Mouse (Mus musculus): ENCODE data around the gene Ccnyl1. TPM values are rescaled to one million over a fixed set of nuclear protein-coding genes. Genes with fewer than 3 reads are reported as not detected.
"Not testable (repeated sequence)": the region's sequence is repeated elsewhere in the genome, so short reads cannot be mapped to it uniquely, and the experiment has no call there.

The Ccnyl1 gene
- total RNA-seq (2021) = 10 to 100 TPM; 20.0 to 25.1 TPM
- long read RNA-seq, experiment 1, transcript Ccnyl1-201 (10 exons, 2,923 nt) = major isoform, 14 of 21 reads
- long read RNA-seq, experiment 1, partial matches to known transcripts = 0 of 21 reads
- long read RNA-seq, experiment 1, other reads (novel, unspliced or antisense) = 7 of 21 reads
- long read RNA-seq, experiment 2, transcript Ccnyl1-201 (10 exons, 2,923 nt) = major isoform, 10 of 15 reads
- long read RNA-seq, experiment 2, partial matches to known transcripts = 2 of 15 reads
- long read RNA-seq, experiment 2, other reads (novel, unspliced or antisense) = 3 of 15 reads

DNA sequence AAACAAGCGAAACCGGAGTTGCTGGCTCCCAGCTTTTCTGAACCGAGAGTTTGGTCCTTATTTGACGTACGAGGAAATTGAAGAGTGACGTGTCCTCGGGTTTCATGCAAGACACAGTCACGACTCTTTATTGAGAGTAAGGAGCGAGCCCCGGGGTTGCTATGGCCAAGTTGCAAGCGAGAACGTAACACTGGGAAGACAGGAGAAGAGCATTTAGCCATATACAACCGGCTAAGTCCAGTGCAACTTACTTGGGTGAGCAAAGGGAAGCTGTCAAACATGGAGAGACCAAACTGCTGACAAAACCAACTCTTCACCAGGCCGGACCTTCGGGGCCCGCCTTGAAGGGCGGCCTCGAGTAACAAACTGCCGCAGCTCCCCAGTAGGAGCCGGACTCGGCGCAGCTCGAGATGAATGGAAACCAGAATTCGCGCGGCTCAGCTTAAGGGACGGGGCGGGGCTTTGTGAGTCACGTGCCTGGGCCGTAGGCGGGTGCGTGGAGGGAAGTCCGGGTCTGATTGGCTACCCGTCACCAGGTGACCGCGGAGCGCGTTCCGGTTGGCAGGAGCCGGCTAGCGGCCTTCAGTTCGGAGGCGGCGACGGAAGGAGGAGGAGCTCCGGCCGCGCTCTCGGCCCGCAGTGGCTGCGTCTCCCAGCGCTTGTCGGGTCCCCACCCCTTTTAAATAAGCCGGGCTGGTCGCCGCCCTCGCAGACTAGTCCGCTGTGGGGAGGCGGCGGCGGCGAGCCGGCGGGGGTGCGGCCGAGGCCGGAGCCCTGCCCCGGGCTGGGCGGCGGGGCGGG lies at the start of gene Ccnyl1:
TSS of gene Ccnyl1 (plus strand) at position 243 of the 801 bp plus-strand sequence.
- DNase-seq = peak; percentile 98

DNA sequence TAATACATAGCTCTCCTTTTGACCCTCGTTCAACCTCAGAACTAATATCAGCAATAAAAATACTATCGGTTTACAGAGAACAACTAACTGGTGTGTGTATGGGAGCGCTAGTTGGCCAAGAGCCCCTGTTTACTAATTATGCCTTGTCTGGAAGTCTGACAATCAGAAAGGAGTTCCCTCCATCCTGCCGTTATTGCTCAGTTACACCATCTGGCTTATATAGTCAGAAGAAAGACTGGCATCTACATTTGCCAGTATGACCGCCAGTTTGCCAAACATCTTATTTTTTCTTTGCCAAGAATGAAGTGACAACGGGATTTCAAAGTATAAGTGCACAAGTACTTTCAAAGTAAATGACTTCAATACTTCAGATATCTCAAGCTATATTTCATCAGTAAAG lies 49.2 kb upstream of the Ccnyl1 start:
- no peak for DNase-seq

DNA sequence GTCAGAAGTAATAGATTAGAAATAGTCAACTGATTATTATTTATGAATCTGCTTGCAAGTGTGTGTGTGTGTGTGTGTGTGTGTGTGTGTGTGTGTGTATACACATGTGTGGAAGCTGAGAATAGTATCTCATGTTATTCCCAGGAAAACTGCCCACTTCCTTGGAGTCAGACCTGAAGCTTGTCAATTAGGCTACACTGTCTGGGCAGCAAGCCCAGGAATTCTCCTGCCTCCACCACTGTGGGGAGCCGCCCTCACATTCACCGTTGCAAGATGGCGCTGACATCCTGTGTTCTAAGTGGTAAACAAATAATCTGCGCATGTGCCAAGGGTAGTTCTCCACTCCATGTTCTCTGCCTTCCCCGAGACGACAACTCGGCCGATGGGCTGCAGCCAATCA lies 47.7 kb upstream of the Ccnyl1 start:
- not testable (repeated sequence) for DNase-seq

DNA sequence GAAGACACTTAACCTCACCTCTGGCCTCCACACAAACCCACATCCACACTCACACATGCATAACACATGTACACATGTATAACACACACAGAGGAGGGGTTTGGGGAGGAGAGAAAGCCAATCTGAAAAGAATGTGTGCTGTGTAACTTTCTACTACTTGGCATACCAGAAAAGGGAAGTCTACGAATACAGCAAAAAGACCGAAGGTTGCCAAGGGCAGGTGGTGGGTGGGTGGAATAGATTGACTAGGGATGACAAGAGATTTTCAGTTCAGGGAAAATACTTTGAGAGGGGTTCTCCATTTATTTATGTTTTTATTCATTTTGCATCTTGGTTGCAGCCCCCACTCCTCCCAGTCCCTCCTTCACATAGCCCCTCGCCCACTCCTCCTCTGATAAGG lies 45.7 kb upstream of the Ccnyl1 start:
- no peak for DNase-seq

DNA sequence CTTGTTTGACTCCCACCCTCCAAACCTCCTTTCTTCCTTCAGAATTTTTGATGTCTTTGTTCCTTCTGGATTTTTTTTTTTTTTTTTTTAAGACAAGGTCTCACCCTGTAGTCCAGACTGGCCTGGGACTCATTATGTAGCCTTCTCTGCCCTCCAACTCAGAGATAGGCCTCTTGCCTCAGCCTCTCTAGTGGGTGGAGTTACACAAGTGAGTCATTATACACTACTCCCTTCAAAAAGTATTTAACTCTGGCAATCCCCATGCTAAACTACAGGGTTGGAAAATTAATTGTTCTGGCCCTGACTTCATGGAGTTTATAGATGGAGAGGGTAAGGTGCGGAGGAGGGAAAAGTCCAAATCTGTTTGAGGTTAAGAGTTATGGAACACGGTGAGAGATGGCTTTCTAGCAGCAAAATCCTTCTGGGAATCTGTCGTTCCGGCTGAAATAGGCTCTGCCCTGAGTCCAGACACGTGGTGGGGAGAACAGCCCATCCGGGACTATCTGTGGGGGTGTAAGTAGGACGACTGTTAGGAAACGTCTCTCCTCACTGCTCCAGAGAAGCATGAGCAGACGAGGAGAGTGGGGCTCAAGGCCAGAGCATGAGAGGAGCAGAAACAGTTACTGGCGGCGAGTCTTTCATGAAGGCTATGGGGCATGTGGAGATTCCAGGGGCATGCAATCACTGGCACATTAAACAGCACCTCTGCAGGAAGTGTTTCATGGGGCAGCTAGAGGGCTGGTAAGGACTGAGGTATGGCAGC lies 40.7 kb upstream of the Ccnyl1 start:
- DNase-seq = peak; percentile 7

DNA sequence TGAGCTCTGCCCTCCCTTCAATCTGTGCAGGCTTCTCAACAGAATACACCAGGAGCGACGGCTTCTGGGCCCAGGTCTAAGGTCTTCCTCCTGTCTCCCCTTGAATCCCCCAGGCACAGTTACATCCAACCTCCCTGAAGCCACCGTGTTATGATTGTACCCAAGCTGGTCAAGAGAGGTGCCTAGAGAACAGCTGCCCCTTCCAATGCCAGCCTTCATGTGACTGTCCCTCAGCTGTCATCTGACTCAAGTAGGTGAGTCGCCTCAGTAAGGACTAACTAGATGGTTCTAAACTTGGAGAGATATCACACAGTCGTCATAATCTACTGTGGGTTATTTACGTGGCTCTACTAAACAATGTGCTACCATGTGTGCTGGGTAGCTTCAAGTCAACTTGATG lies 36.6 kb upstream of the Ccnyl1 start:
- no peak for DNase-seq

DNA sequence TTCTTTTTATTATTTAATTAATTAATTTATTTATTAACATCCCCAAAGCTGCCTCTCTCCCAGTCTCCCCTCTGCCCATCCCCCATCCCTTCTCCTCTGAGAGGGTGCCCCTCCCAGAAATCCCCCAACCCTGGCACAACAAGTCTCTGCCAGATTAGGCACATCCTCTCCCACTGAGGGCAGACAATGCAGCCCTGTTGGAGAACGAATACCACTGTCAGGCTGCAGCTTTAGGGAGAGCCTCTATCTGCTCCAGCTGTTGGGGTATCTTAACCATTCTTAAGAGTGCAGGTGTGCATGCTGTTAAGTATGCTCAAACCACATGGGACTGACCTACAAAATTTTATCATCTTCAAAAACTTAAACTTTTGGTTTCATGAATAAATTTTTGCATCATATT lies 34.8 kb upstream of the Ccnyl1 start:
- DNase-seq = no peak

DNA sequence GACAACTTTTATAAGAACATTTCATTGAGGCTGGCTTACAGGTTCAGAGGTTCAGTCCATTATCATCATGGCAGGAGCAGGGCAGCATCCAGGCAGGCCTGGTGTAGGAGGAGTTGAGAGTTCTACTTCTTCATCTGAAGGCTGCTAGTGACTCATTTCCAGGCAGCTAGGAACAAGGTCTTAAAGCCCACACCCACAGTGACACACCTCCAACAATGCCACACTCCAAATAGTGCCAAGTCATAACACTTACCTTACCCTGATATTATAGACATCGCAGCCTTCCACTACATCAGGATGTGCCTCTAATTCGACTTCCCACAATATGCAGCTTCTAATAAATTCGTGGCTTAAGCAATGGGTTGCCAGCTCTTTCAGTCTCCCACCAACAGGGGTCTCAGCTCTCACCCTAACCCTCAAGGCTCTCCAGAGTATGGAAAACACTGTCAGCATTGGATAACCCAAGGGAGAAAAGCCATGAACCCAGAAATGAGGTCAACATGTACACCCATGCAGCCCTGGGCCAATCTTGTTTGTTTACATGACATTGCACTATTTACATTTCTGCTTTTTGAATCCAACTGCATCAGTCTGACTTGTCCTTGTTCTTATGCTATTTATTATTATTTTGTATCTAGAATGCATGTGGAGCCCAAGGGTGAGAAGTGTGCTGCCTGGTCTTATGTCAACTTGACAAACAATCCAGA lies 33.7 kb upstream of the Ccnyl1 start:
- DNase-seq = no peak

DNA sequence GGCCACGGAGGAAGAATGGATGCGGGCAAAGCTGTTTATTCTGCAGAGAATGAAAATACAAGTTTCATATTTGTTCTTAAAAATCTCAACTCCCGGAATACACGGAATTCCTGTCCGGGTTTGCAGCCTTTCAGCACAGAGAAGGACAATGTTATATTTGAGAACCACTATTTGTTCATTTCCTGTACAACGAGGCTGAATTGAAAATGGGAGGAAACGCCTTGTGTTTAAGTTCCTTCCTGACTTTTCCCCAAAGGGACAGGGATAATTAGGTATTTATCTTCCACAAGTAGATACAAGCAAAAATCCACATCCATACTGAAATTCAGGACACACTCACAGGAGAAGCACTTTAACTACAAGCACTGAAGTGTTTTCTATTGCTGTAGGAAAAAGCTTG lies 31.4 kb upstream of the Ccnyl1 start:
- DNase-seq = no peak

DNA sequence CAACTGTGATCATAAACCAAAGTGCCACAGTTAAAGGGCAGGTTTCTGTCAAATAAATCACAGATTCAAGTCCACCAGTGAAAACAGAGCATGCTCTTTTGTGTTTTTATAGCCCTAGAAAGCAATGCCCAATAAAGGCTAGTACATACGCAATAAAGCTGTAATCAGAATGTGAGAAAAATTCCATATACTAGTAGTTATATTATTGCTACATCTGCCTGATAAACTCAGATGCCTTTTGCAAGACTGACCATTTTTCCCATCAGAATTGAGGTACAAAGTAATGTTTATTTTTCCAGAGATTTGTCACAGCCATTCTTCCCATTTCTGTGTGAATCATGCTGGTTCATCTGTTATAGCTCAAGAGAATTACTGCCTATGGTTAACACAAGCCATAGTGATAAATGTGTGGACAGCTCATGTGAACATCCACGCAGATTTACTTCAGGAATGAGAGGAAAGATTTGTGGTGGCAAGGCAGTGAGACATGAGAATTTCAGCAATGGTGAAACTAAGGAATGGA lies 23.1 kb upstream of the Ccnyl1 start:
- no peak for DNase-seq

DNA sequence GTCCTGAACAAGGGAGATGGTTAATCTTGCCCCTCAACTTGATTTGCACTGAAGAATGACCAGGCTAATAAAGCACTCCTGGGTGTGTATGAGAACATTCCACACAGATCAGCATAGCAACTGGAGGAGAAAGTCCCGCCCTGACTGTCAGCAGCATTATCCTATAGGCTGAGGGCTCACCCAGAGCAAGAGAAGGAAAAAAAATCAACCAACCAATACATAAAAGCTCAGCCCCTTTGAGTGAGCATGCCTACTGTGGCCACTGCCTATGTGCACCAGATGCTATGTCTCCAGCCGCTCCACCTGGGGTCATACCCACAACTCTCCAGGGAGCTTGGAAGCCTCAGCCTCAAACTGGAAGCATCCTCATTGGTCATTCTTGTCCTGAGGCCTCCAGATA lies 20.8 kb upstream of the Ccnyl1 start:
- no peak for DNase-seq

DNA sequence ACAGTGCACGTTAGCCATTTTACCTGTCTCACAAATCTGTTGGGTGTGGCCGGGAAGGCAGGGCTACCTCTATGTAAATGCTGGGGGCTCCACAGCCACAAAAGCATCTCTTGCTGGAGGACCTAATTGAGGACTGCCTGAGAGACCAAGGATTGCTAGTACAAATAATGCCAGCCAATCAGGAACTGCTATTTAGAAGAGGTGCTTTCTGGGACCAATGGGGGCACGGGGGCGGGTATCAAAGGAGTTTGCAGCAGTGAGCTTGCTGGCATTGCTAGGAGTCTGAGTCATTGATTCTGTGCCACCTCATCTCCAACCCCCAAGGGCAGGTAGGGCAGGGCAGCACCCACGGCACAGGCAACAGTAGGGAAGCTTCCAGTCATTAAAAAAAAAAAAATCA lies 16.3 kb upstream of the Ccnyl1 start:
- no peak for DNase-seq

DNA sequence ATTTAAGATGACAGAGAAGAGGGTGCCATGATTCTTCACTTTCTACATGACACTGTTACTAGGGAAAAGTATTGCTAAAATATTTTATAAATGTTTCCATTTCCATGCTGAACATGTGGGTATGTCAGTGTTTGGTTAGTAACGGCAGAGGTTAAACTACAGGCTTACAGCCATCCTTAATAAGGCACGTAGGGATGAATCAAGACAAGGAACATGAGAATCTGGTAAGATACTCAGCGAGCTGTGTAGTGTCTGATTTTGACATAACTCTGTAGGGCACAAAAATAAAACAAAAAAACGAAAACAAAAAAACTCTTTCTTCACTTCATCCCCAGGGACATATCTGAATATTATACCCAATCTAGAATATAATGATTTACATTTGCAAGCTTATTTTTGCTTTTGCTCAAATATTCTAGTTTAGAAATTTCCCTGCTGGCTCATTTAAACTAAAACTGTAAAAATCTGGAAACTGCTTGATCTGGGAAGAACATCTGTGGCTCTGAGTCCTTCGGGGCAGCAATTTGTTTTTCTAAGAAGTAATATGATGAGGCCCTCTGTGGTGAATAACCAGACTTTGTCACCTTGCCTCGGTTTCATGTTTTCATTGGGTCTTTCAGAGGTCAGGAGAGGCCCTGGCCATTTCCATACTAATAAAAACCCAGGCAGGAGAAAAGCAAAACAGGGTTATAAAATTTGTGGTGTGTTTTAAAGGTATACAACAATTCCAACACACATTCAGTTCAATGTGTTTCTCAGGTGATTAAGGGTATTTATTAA lies 14.0 kb upstream of the Ccnyl1 start:
- DNase-seq = no peak

DNA sequence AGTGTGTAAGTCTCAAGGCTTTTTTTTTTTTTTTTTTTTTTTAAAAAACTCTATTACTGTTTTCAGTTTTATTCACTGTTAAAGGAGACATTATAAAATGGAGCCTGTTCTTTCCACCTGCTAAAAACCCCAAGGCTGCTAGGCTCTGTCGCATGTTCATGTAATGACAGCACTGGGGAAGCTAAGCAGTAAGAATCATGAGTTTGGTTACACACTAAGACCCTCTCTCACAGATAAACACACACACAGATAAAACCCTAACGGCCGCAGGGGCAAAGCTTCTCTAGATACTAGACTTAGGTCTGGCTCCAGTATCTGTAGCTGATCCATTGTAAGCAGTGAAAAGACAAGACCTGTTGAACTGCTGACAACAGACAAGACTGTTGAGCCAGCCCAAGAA lies 8.8 kb upstream of the Ccnyl1 start:
- DNase-seq = no peak

DNA sequence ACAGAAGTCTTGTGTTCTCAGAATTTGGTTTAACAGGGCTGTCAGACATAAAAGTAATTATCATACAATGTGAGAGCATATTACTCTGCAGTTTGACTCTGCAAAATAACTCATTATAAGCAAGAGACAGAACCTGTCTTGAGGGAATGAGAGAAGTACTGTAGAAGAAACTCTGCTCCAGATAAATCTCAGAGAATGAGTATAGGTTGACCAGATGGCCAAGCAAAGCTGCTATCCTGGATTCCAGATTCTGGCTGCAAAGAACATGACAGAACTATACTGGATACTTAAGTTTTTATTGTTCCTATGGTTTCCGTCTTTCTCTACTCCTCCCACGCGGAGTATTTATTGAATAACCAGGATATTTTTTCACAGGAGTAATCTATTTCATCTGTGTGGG lies 7.2 kb upstream of the Ccnyl1 start:
- no peak for DNase-seq

DNA sequence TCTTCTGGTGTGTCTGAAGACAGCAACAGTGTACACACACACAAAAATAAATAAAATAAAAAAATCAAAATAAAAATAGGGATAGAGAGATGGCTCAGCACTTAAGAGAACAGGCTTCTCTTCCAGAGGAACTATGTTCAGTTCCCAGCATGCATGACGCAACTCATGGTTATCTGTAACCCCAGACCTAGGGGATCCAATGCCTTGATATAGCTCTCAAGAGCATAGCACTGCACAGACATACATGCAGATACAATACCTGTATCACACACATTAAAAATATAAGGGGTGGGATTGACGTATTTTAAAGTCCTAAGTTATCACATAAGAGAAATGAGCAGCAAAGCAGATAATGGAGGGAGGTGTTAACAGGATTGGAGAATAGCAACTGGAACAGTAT lies 5.8 kb upstream of the Ccnyl1 start:
- DNase-seq = no peak

DNA sequence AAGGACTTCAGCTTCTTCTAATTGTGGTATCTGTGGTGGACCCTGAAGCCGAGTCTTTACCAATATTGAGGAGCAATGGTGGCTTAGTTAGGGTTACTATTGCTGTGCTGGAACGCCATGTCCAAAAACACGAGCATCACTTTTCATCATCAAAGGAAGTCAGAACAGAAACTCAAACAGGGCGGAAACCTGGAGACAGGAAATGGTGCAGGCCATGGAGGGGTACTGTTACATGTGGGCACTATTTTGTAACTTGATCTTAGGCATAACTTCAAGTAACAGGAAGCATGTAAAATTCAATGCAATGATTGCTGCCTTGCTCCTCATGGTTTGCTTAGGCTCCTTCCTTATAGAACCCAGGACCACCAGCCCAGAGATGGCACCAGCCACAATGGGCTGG lies 2.2 kb upstream of the Ccnyl1 start:
- DNase-seq = no peak

DNA sequence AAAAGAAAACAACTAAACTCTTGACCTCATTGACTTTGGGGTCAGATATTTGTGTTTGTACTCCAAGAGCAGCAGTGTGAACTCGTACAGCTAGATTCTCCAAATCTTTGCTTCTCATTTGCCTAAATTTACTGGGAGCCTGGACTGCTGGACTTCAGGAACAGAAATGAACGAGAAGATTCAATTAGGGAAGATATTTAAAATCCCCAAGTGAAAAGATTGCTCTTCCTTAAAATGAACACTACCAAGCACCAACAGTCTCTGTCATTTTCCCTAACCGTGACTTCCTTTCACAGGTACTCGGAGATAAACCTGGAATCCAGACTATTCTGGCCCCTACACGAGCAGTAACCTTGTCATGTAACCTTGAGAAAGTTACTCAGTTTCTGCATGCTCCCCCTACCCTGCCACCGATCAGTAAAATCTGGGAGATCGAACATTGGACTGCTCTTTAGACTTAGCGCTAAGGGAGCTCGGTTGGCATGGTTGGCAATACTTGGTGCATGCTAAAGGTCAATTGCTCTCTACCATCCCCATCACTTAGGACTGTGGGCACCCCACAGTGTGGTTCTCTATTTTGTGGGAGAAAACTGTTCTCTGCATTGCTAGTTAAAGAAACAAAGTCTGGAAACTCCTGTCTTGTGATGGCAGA lies 568 bp upstream of the Ccnyl1 start:
- DNase-seq = no peak

DNA sequence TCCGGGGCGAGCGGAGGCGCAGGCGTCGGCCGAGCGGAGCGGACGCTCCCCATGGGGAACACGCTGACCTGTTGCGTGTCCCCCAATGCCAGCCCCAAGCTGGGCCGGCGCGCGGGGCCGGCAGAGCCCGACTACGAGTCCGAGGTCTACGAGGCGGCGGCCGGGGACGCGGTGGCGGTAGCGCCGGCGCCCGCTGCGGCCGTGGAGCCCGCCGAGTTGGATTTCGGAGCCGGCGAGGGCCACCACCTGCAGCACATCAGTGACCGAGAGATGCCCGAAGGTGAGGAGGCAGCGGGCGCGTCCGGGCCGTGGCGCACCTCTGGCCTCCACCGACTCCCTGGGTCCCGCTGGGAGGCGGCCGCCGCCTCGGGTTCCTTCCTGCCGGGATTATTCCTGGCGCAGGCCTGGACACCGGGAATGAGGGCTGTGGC lies 881 bp downstream of the Ccnyl1 start:
- peak; percentile 51 for DNase-seq

DNA sequence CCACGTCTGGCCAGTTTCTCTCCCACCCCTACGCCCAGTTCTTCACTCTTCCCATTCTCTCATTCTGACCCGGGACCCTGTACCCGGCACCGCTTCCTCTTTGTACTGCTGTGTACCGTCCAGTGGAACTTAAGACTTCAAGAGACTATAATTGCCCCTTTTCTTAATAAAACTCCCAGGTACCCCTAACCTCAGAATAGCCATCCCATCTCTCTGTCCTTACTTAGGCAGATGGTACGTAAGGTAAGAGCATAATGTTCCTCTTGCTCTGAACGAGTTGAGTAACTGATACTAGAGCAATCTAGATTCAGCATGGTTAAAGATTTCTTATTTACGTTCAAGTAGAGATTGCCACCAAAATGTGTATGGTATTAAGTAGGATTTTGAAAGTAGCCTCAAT lies 1.3 kb downstream of the Ccnyl1 start:
- DNase-seq = no peak

DNA sequence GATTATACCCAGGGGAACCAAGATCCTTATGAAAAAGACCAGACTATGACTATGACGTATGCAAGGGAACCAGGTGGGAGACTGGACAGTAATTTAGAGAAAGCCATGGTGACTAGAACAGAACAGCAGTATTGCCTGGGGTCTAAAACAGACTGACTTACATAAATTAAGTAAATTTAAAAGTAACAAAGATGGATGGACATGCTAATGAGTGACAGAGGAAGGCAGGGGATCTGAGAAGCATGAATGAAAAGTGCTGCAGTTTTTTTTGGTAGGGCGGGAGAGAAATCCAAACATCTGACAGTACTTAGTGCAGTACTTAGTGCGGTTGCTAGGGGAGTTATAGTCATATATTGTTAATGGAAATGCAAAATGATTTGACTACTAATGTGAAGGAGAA lies 4.9 kb downstream of the Ccnyl1 start:
- DNase-seq = no peak
